Mouse (Mus musculus) embryo, embryonic 11 days (tissue): Measurements from ENCODE around the gene Pea15a.
A peak's percentile ranks its signal among the peaks of the same experiment; 100 is the strongest.

Experiments
- DNase-seq: peaks from one replicate; pipeline ENCODE4 v3.0.0-alpha.2; 2015

Pea15a gene

DNA sequence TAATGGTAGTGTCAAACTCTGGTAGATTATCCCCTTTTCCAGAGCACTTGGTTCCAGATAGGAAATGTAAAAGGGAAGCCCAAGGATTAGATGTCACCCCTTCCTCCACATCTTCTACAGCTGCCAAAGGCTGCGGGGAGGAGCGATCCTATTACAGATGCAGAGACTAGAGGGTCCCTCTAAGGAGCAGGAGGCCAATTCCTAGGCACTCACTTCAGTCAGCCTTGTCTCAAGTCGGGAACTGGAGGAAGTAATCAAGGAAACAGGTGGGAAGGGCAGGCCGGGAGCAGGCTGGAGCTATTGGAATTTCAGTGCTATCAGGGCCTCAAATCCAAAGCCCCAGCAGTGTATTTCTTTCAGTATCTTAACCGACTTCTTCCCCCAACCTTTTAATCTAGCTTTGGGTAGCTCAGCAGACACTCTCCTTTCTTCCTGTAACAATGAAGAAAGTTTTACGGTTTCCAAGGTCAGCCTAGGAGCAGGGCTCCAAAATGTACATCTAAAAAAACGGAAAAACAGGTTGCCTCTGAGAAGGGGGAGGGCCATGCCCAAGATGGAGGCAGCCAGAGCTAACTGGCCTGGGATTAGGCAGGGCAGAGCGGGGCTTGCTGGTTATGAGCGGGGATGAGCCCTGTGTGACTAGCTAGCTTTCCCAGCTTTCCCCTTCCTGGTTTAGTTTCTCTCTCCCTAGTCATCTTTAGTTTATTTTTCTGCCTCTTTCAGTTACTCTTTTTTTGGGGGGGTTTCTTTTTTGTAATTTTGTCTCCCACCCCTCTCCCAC lies 2.4 kb downstream of the Pea15a start:
- peak; percentile 46 for DNase-seq

GRCm38 (mm10) chr1:172203566-172203965 lies 3.0 kb downstream of the Pea15a start:
- peak; percentile 51 for DNase-seq

DNA sequence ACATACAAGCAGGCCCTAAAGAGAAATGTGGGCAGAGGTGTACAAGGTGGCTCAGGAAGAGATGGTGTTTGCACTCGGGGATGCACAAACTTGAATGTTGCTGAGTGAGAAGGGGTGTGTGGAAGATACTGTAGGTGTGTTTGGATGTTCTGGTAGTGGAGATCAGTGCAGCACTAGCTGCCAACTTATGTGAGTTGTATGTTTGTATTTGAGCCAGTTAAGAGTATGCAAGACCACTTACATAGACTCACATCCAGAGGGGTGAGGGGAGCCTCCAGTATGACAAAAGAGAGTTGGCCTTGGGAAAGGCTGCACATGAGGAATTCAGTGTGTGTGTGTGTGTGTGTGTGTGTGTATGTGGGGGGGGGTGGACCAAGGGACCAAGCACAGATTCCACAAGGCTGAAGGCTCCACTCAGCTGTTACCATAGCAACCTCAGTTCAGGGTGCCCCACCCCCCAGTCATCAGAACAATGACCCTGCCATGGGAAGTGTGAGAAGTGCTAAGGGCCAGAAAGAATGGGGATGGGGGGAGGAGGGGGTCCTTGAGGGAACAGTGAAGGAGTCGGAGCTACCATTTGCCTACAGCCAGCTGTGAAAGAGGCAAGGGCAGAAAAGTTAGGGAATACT lies 3.6 kb downstream of the Pea15a start:
- DNase-seq, result peak; percentile 88

GRCm38 (mm10) chr1:172201967-172202880 lies 4.4 kb downstream of the Pea15a start:
- DNase-seq, result peak; percentile 64

DNA sequence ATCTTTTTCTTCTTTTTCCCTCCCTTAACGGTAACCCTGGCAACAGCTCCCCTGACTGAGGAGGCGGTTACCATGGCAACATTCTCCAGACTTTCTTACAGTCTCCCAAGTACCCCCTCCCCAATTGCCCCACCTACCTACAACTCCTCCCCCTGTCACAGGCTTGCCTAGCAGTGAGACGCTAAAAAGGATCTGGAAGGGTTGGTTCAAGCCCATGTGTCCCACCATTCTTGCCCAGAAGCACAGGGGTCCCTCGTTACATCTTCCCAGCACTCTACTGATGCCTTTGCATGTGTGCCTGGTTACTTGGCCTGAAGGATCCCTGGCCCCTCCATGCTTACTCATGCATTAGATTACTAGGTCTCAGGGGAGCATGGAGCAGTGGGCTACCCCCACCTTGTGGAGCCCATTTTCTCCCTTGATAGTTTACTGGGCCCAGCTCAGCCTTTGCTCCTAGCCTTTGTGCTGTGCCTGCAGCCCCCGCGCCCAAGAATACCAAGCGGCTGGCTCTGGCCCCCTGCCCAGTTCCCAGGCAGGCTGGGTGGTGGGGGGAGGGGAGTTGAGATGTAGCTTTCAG lies 5.6 kb downstream of the Pea15a start:
- DNase-seq, result peak; percentile 86

- DNase-seq, result no peak
Observed at GRCm38 (mm10) chr1:172200161-172200560, 6.4 kb downstream of the Pea15a start.

GRCm38 (mm10) chr1:172198996-172199395 lies 7.6 kb downstream of the Pea15a start:
- DNase-seq, result no peak

DNA sequence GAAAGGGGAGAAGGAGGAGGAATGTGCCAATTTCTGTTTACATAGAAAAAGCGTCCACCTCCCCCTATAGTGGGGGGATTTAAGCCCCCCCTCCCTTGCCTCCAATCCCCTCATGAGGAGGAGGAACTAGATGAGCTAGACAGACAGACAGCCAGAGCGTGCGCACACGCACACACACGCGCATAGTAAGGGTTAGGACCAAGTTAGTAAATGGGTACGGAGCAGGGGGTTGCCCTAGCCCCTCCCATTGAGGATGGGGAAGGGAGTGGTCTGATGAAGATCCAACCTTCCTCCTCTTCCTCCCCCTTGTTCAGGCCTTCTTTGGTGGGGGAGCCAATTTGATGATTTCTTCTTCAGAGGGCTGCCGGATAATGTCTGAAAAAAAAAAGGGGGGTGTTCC lies 8.3 kb downstream of the Pea15a start:
- DNase-seq, result no peak

DNA sequence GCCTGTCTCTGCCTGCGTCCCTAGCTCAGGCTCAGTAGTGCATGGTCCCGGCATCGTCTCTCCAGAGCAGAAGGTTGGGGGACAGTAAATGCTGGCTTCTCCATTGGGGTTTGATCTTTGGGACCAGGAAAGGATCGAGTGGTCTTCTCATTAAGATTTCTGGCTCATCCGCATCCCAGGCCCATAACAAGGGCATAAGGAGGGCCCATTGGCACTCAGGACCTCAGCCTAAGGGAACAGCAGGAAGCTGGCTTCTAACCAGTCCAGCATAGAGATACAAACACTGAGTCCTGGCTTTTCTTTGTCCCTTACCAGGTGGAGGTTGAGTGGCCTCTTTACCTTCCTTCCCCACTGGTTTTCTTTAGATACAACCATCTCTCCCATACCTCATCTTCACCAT lies 8.8 kb downstream of the Pea15a start:
- no peak for DNase-seq

DNA sequence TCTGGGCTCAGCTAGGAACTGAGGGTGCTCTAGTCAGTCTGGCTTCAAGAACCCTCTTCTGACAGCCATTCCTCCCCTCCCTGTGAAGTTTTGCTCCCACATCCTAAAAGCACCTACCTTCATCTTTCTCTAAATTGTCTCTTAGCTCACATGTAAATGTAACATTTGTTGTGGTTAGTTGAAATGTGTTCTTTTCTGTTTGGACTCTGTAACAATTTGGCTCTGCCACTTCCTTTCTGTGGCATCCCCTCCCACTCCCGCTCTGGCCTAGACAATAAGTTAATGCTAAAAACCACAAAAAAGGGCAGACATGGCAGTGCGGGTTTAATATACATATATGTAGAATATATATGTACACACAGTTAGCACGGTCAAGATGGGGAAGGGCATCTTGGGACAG lies 9.5 kb downstream of the Pea15a start:
- no peak for DNase-seq

DNA sequence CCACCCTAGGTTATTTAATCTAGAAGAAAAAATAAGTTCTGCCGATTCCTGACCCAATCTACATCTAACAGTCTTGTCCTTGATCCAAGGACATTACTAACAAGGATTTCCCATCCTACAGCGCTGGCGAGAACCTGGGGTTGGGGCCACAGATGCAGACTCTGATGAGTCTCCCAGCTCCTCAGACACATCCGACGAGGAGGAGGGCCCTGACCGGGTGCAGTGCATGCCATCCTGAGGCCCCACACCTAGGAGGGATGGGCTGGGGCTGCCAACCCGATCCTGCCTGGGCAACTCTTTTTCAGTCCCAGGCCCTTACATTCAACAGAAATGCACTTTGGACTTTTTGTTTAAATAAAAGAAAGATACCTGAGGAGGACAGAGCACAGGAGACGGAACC lies 12.2 kb downstream of the Pea15a start:
- DNase-seq, result no peak

DNA sequence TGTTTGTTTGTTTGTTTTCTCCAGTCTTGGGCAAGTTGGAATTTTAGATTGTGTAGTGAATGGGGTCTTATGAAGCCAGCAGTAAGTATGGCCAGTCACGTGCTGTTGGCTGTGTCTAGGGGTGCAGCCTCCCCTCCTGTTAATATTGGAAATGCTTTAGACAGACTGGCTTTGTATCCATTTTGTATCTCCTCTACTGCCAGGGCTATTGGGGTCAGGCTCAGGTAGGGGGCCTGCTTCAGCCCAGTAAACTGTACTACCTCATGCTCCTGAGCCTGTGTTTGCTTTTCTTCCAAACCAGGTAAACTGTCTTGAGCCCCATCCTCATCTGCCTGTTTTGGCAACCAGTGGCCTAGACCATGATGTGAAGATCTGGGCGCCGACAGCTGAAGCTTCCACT lies 14.4 kb downstream of the Pea15a start:
- DNase-seq, result no peak

DNA sequence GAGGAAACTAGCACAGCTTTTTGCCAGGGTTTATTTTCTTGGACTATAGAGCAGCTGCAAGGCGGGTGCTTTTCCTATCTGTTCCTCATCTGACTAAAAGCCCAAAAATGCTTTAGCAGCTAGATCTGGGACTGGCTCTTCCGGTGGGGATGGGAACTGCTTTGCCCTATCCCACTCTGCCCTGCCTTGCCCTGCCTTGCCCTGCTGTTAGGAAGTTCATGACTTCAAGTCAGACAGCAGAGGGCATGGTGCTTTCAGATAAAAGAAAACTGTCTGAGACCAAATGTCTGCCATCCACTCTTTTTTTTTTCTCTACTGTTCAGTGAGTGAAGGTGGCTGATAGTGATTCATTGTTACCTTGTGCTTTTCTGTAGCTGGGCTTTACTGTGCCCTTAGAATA lies 15.0 kb downstream of the Pea15a start:
- no peak for DNase-seq

DNA sequence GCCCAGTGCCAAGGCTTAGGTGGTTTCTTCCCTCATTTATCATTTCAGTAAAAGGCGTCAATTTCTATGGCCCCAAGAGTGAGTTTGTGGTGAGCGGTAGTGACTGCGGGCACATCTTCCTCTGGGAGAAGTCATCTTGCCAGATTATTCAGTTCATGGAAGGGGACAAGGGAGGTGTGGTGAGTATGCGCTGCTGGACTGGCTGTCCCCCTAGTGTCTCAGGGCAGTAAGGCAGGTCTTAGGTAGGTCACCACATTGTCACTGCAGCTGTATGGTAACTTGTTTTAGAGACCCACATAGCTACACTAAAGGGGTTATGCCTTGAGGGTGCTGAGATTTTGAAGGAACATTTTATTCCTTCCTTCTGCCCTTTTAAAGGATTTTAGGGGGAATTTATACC lies 17.7 kb downstream of the Pea15a start:
- no peak for DNase-seq

- DNase-seq, result no peak
Observed at GRCm38 (mm10) chr1:172186401-172187289, 20.0 kb downstream of the Pea15a start.

GRCm38 (mm10) chr1:172183915-172184314 lies 22.7 kb downstream of the Pea15a start:
- no peak for DNase-seq

DNA sequence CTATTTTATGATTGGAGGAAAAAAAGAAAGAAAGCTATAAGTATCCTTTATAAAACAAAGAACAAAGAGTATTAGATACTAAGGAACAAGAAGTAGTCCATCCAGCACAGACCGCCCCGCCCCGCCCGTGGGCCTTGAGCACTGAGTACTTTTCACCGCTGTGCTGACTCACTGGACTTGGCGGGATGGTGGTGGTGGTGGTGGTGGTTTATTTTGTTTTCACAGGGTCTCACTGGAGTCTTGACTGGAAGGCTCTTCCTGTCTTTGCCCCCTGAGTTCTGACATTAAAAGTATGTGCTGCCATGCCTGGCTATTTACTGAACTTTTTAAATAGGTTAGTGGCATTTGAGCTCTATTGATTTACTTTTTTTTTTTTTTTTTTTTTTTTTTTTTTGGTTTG lies 23.5 kb downstream of the Pea15a start:
- no peak for DNase-seq

- no peak for DNase-seq
Observed at GRCm38 (mm10) chr1:172181777-172182176, 24.8 kb downstream of the Pea15a start.

DNA sequence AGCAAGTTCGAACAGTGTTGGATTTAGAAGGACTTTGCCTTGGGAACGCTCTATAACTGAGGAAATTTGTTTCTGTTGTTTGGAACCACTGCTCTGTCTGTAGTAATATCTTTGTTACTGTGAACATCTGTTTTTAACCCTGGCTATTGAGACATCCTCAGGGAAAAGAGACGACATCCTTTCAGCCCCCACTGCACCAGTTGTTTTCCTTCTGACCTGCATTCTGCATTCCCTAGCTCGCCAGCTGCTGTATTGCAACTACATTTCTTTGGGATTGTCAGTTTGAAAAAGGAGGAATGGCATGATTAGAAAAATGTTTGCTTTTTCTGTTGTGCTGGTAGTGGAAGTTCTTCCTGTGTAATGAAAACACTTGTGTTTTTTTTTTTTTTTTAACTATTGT lies 25.7 kb downstream of the Pea15a start:
- DNase-seq, result no peak

DNA sequence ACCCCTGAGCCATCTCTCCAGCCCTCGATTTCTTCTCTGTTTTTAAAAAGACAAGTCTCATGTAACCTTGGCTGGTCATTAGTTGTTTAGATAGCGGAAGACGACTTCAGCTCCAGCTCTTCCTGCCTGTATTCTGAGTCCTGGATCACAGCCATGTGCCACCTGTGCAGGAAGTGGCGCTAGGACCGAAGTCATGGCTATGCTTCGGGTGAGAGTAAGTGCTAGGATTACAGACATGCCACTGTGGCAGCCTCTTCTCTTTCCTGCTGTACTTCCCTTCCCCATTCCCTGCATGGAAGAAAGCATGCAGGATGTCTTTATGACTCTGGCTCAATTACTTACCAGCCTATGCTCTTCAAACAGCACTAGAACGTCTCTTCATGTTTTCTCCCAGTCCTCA lies 27.5 kb downstream of the Pea15a start:
- no peak for DNase-seq

DNA sequence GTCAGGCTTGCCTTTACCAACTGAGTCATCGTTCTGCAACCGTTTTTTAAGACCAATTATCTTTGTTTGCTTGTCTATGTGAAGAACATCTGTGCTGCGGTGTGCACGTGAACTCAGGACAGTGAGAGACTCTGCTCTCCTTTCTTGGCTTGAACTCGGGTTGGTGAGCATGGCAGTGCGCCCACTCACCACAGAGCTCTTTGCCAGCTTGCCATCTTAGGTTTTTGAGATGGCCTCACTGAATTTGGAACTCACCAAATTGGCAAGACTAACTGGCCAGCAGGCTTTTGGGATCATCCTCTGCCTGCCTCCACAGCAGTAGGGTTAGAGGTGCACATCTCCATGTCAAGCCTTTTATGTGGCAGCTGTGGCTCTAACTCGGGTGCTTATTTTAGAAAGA lies 28.8 kb downstream of the Pea15a start:
- no peak for DNase-seq

DNA sequence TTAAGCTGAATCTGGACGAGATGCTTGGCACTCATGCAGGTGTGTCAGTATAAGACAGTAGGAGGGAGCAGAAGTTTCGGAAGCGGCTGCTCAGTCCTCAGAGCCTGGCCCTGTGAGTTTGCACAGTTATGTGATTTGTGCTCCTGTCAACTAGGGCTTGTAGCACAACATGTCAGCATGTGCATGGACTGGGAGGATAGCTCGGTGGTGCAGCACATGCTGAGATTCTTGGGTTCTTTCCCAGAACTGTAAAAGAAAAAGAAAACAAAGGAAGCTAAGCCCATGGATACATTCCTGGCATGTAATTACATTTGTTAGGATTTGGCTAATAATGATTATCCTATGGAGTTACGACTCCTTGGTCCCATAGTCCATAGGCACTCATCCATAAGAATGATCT lies 33.4 kb downstream of the Pea15a start:
- no peak for DNase-seq
